Mouse (Mus musculus) CD4-positive naive resting alpha-beta T cell, adult 76 days (primary cell): Measurements from ENCODE around the gene Olfr1043. TPM values are rescaled to one million over a fixed set of nuclear protein-coding genes. Genes with fewer than 3 reads are reported as not detected.

ENCODE experiments used
- total RNA-seq: library from RNA; stranded (reverse); gene quantifications from one replicate; pipeline ENCODE4 v1.2.4, GENCODE M21; 2023

The Olfr1043 gene
- total RNA-seq, result not detected

DNA sequence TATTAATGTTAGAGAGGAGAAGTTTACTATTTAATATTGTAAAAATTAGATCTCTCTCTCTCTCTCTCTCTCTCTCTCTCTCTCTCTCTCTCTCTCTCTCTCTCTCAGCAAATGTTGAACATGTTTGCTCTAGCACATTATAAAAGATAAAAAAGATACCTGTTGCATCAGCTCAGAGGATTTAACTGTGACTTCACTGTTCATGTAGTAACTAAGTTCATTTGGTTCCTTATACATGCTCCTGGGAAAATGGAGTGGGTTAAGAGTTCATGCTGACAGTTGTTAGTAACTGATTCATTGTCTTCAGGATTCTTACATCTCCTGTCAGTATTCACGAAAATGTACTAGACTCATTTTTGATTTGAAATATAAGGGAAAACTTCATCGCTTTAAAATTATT, at the start of gene Olfr1043:
Gene Olfr1043, minus strand, starts transcription at position 101 of the 400 bp plus-strand sequence.

DNA sequence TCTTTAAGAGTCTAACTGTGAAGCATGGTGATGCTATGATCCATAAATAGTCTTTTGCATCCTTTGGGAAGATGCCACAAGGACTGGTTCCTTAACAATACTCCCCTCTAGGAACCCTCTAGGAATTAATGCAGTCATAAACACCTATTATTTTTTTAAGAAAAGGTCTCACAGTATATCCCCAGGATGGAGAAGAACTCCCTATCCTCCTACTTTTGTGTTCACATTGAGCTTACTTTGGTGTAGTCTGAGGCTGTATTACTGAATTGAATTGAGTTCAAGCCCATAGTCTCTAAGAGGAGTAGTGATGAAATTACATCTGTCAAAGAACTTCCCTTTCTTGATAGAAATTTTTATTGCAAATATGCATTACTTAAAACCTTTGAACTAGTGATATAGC, 35.6 kb upstream of the Olfr1043 start, which contains the start of gene Olfr1045:
Gene Olfr1045, minus strand, starts transcription at position 101 of the 400 bp plus-strand sequence.

DNA sequence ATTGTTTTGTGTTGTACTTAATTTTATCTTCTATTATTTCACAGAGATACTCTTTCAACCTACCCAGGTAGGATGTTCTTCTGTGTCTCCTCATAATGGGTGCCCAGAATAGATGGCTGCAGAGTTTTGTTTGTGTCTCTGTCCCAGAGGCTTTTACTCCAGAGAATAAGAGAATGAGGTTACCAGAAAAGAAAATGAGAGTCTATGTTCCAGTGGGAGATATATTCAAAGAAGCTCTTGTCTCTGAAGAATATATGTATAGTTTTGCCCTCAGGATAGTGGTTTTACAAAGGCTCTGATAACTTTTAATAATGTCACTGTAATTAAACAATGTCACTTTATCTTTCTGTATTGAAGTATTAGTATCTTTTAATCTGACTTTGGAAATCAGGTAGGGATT, 18.3 kb upstream of the Olfr1043 start, which contains the start of gene Olfr52:
Gene Olfr52, minus strand, starts transcription at position 101 of the 400 bp plus-strand sequence.

DNA sequence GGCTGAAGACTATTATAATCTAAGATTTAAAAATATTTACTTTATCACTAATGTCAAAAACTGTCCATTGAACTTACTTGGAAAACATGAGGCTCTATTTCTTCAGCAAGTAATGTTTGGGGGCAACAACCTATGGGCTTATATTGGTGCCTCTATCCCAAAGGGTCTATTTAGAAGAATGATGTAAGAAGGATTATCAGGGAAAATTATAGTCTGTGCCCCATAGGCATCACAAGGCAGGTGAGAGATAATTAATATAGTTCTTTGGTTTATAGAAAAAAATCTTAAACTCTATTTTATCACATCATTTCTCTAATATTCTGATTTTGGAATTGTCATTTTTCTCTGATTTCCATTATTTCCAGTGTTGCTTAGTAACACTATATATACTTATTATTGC, 10.4 kb upstream of the Olfr1043 start, which contains the start of gene Olfr1044:
Gene Olfr1044, minus strand, starts transcription at position 101 of the 400 bp plus-strand sequence.

DNA sequence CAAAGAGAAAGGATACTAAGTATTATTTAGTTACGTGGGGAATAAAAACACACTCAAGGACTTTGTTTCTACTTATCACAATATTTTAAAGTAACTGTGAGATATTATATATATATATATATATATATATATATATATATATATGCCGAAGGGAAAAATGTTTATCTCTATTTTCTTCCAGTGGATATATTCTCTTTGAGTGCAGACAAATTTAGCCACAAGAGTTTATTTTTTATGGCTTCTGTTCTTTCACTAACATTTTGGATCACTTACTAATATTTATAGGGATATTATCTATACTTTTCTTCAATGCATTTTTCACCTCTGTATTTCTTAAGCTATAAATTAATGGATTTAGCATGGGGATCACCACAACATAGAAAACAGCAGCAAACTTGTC, 5.6 kb downstream of the Olfr1043 start, which contains the start of gene Olfr1042:
Gene Olfr1042, minus strand, starts transcription at position 101 of the 400 bp plus-strand sequence.

DNA sequence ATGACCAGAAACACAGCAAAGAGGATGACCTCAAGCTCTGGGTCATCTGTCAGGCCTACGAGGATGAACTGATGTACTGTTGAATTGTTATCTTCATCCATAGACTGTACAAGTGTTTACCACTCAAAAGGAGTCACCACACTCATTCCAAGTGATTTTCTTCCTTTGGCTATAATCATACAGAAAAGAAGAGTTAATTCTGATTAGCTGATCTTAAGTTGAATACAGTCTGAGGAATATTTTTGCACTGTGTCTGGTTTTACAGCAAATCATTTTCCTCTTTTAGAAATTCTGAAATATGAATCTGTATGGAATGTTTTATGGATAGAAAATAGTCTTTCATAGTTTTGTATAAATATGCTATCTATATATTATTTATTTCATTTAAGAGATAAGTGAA, 20.7 kb downstream of the Olfr1043 start, which contains the start of gene Olfr1040:
Gene Olfr1040, minus strand, starts transcription at position 101 of the 400 bp plus-strand sequence.

DNA sequence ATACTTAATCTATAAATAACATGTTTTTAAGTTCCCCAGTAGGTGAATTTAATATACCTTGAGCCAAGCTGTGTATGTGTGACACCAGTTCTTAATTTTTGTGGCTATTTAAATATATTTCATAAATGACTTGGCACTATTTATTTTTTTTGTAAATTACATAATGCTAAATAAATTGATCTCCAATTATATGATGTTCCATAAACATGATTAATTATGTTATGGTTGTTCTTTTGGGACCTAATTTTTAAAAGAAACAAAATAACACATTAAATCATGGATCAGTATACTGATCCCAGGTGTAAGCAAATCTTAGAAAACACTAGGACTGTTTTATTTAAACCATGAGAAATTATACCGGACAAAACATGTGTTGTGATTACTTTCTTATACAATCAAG, 31.5 kb downstream of the Olfr1043 start, which contains the start of gene Olfr1039:
Gene Olfr1039, minus strand, starts transcription at position 101 of the 400 bp plus-strand sequence.

Other genes starting within 250 kb of the Olfr1043 start
- gene Olfr1026, start 246.0 kb downstream of the Olfr1043 start, total RNA-seq, result not detected
- gene Olfr1028, start 217.1 kb downstream of the Olfr1043 start, total RNA-seq, result not detected
- not detected for gene Olfr1029, start 193.6 kb downstream of the Olfr1043 start, total RNA-seq
- not detected for gene Olfr1030, start 188.2 kb downstream of the Olfr1043 start, total RNA-seq
- not detected for gene Olfr1031, start 177.2 kb downstream of the Olfr1043 start, total RNA-seq
- gene Olfr1032, start 162.0 kb downstream of the Olfr1043 start, total RNA-seq, result not detected
- not detected for gene Olfr1033, start 146.9 kb downstream of the Olfr1043 start, total RNA-seq
- gene Olfr1034, start 121.7 kb downstream of the Olfr1043 start, total RNA-seq, result not detected
- gene Olfr1036, start 93.5 kb downstream of the Olfr1043 start, total RNA-seq, result not detected
- gene Olfr1037, start 80.1 kb downstream of the Olfr1043 start, total RNA-seq, result not detected
- not detected for gene Olfr1039, start 31.6 kb downstream of the Olfr1043 start, total RNA-seq
- not detected for gene Olfr1040, start 20.8 kb downstream of the Olfr1043 start, total RNA-seq
- not detected for gene Olfr1042, start 5.7 kb downstream of the Olfr1043 start, total RNA-seq
- gene Olfr1044, start 10.3 kb upstream of the Olfr1043 start, total RNA-seq, result not detected
- not detected for gene Olfr52, start 18.2 kb upstream of the Olfr1043 start, total RNA-seq
- gene Olfr1045, start 35.5 kb upstream of the Olfr1043 start, total RNA-seq, result not detected
- gene Olfr1046, start 51.8 kb upstream of the Olfr1043 start, total RNA-seq, result not detected
- not detected for gene Olfr1047, start 63.9 kb upstream of the Olfr1043 start, total RNA-seq
- gene Olfr1048, start 72.8 kb upstream of the Olfr1043 start, total RNA-seq, result not detected
- not detected for gene Olfr1049, start 90.8 kb upstream of the Olfr1043 start, total RNA-seq
- not detected for gene Olfr1051, start 111.6 kb upstream of the Olfr1043 start, total RNA-seq
- gene Olfr1052, start 124.9 kb upstream of the Olfr1043 start, total RNA-seq, result not detected
- gene Olfr1053, start 147.8 kb upstream of the Olfr1043 start, total RNA-seq, result not detected
- not detected for gene Olfr1054, start 167.9 kb upstream of the Olfr1043 start, total RNA-seq
- not detected for gene Olfr1055, start 182.8 kb upstream of the Olfr1043 start, total RNA-seq
- gene Olfr1056, start 194.9 kb upstream of the Olfr1043 start, total RNA-seq, result not detected
- gene Olfr1057, start 210.9 kb upstream of the Olfr1043 start, total RNA-seq, result not detected
- not detected for gene Olfr1058, start 221.0 kb upstream of the Olfr1043 start, total RNA-seq
- not detected for gene Olfr1061, start 246.5 kb upstream of the Olfr1043 start, total RNA-seq